Mouse (Mus musculus): Measurements from ENCODE around the gene Prn. TPM values are rescaled to one million over a fixed set of nuclear protein-coding genes. Genes with fewer than 3 reads are reported as not detected.

Prn gene
- polyA plus RNA-seq, 1 experiment from 2014 or later = not detected

- Histone ChIP-seq H3K27me3 (ENCODE audit: insufficient read depth, low read length) (no peaks in the 10 kb centered on the region), H3K4me2 (no peak overlapping the region), H3K27ac (ENCODE audit: low read depth) (no peak overlapping the region), H3K4me1 (ENCODE audit: insufficient read depth) (no peaks in the 10 kb centered on the region; the same call in 1 of the 2 replicates), H3K36me3 (ENCODE audit: insufficient read depth) (no peaks in the 10 kb centered on the region), H3K9me3 (ENCODE audit: low read depth, low read length) (no peaks in the 10 kb centered on the region), H3K4me3 (ENCODE audit: low read depth, low read length) (no peak overlapping the region), H3K9ac (no peak overlapping the region)
- DNase-seq = no peak
- TF ChIP-seq CTCF (IDR thresholded peaks at IDR 0.05; ENCODE audit: low read depth) = no peak
- ATAC-seq (ENCODE audit: insufficient read depth) = no peak
- WGBS = 67% methylated on average over 9 of the region's 9 CpGs
Observed at GRCm38 (mm10) chr2:132004495-132005136, 94.9 kb downstream of the Prn start.

- H3K4me1 ChIP-seq (ENCODE audit: insufficient read depth) = no peaks in the 10 kb centered on the region; the same call in 1 of the 2 replicates
- no peak overlapping the region for H3K4me3 ChIP-seq (ENCODE audit: low read depth, low read length)
- H3K27ac ChIP-seq (ENCODE audit: low read depth) = no peak overlapping the region
- no peaks in the 10 kb centered on the region for H3K36me3 ChIP-seq (ENCODE audit: insufficient read depth)
- DNase-seq (no peak), ATAC-seq (ENCODE audit: insufficient read depth) (no peak)
- no peak for TF ChIP-seq CTCF (IDR thresholded peaks at IDR 0.05; ENCODE audit: low read depth)
- H3K4me2 ChIP-seq = no peak overlapping the region
- H3K9me3 ChIP-seq (ENCODE audit: low read depth, low read length) = no peaks in the 10 kb centered on the region
- 76% methylated on average over 4 of the region's 4 CpGs for WGBS
- no peak overlapping the region for H3K9ac ChIP-seq
- H3K27me3 ChIP-seq (ENCODE audit: insufficient read depth, low read length) = no peaks in the 10 kb centered on the region
Observed at GRCm38 (mm10) chr2:132005445-132005844, 95.7 kb downstream of the Prn start.

Other genes starting within 250 kb of the Prn start
- not detected in 2 replicates for gene Erv3, start 50.2 kb upstream of the Prn start, polyA plus RNA-seq (2014; fragmentation: Nextera tagmentation; extraction: Ambion mirVana)
- gene Prnp, start within 50 bp of the Prn start, polyA plus RNA-seq (2014; fragmentation: Nextera tagmentation; extraction: Ambion mirVana) = 31.2 and 32.8 TPM in 2 replicates
- 55.8 and 57.3 TPM in 2 replicates for gene Prnd, start 40.9 kb downstream of the Prn start, polyA plus RNA-seq (2014; fragmentation: Nextera tagmentation; extraction: Ambion mirVana)
- gene Rassf2, start 120.3 kb downstream of the Prn start, polyA plus RNA-seq (2014; fragmentation: Nextera tagmentation; extraction: Ambion mirVana) = 15.8 and 15.9 TPM in 2 replicates
- gene Slc23a2, start 235.2 kb downstream of the Prn start, polyA plus RNA-seq (2014; fragmentation: Nextera tagmentation; extraction: Ambion mirVana) = 13.8 and 17.3 TPM in 2 replicates

Measured in lung, embryonic 14.5 days (tissue).